Mouse (Mus musculus) spleen, postnatal 36 days (tissue): Measurements from ENCODE around the gene Hoxc10.
A peak's percentile ranks its signal among the peaks of the same experiment; 100 is the strongest.

Experiments used
- DNase-seq, 2 experiments: peaks; one replicate each; pipeline ENCODE4 v3.0.0; 2022; ENCODE audit warnings: low spot score in 2 of 2, mixed read lengths in 1 of 2

The Hoxc10 gene

DNA sequence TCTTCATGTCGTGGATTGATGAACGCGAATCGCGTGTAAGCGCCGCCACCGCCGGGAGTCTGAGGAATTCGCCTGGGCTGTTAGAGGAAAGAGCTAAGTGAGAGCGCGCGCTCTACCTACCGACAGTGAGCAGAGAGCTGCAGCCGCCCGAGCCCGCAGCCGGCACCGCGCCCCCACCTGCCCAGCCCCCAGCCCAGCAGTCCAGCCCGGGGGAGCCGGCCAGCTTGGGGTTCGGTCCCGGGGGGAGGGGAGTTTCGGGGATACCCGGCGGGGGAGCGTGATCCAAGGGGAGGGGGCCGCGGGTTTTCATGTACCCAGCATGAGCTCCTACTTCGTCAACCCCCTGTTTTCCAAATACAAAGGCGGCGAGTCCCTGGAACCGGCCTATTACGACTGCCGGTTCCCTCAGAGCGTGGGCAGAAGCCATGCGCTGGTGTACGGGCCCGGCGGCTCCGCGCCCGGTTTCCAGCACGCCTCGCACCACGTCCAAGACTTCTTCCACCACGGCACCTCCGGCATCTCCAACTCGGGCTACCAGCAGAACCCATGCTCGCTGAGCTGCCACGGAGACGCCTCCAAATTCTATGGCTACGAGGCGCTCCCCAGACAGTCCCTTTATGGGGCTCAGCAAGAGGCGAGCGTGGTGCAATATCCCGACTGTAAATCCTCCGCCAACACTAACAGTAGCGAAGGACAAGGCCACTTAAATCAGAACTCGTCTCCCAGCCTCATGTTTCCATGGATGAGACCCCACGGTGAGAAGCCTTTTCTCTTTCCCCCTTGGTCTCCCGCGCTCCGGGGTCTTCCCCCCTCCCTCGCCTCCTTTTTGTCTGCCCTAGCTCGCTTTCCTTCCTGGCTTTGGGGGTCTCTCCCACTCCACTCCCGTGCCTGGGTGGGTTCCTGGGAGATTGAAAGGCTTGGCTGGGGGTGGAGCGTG is 24.1 kb downstream of the Hoxc10 start, which contains the start of gene Hoxc8:
Gene Hoxc8, plus strand, starts transcription at position 147 of the 937 bp plus-strand sequence.
- DNase-seq = no peak

- DNase-seq = no peak
These were observed 25.2 kb downstream of the Hoxc10 start for GRCm38 (mm10) chr15:102991782-102992181.

DNA sequence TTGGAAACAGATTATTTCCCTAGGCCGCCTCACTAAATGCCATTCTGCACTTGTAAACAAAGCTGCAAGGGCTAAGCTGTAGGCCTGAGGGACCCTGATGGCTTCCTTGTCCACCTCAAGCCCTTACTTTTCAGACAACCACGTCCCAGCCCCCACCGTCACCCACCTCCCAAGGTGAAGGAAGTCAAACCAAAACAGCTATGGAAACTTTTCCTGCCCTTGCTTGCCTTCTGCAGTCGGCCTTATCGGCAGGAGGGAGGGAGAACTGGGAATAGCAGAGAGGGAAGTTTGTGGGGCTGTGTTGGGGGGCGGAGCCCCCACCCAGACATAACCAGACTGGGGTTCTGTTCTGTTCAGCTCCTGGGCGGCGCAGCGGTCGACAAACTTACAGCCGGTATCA is 25.6 kb downstream of the Hoxc10 start:
- no peak for DNase-seq

DNA sequence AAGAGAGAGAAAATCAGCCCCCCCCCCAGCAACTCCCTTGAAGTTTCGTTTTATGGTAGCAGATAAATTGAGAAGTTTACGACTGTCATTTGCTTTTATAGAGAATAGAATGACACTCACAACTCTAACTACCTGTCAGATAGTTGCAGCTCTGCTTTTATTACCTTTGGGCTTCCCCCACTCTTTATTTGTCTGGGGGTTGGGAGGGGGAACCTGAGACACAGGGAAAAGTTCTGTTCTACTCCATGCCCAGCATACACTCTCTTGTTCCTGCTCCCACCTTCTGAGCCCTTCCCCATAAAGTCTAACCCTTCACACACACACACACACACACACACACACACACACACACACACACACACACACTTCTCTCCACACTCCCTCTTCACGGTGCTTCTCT is 26.3 kb downstream of the Hoxc10 start:
- no peak for DNase-seq

GRCm38 (mm10) chr15:102996548-102996947 is 30.0 kb downstream of the Hoxc10 start:
- DNase-seq = no peak

GRCm38 (mm10) chr15:102997431-102997830 is 30.8 kb downstream of the Hoxc10 start:
- no peak for DNase-seq

GRCm38 (mm10) chr15:102997939-102998355 is 31.4 kb downstream of the Hoxc10 start, which contains the start of gene Hoxc6:
Hoxc6 (plus strand) TSS chr15:102998257.
- no peak for DNase-seq

DNA sequence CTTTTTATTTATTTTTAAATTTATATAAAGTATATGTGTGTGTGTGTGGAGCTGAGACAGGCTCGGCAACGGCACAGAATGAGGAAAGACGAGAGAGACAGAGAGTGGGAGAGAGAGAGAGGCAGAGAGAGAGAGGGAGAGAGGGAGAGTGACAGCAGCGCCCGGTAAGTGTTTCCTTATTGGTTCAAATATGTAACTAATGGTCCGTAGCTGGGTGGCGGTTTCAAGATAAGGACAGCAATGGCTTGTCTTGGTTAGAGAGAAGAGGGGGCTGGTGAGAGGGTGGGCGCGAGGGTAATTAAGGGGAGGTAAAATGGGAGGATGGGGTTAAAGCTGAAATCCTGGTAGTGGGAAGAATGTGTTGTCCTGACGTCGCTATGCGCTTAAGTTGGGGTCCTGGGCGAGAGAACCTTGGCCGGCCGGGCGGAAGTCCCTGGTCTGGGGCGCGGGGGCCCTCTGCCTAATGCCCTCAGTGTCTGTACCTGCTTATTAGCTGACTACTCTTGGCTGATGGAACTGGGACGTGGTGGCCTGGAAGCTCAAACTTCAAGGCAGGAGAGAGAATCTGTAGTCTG is 32.1 kb downstream of the Hoxc10 start:
- DNase-seq = no peak

GRCm38 (mm10) chr15:102999183-102999831 is 32.7 kb downstream of the Hoxc10 start:
- peak; percentile 41 to 43 for DNase-seq

GRCm38 (mm10) chr15:102999955-103000354 is 33.4 kb downstream of the Hoxc10 start:
- DNase-seq = no peak

- no peak for DNase-seq
These were observed 33.9 kb downstream of the Hoxc10 start for GRCm38 (mm10) chr15:103000501-103000901.

- no peak for DNase-seq
These were observed 34.8 kb downstream of the Hoxc10 start for GRCm38 (mm10) chr15:103001370-103001769.

DNA sequence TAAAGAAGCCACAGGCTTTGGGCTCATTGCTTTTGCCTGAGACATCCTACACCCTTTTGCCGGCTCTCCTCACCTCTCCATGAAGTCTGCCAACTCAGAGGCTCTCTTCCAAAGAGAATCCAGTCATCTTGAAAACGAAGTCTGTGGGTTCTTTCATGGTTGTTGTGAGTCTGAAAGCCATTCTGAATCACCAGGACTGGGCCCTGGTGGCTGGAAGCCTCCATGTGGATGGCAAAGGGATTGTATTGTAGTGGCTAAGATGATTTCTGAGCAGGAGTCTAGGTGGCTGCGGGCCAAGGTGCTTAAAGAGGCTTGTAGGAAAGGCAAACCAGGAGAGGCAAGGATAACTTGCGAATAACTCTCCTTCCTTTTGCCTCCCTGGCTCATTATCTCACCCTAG is 35.6 kb downstream of the Hoxc10 start:
- DNase-seq = no peak

- no peak for DNase-seq
These were observed 36.3 kb downstream of the Hoxc10 start for GRCm38 (mm10) chr15:103002821-103003448.

DNA sequence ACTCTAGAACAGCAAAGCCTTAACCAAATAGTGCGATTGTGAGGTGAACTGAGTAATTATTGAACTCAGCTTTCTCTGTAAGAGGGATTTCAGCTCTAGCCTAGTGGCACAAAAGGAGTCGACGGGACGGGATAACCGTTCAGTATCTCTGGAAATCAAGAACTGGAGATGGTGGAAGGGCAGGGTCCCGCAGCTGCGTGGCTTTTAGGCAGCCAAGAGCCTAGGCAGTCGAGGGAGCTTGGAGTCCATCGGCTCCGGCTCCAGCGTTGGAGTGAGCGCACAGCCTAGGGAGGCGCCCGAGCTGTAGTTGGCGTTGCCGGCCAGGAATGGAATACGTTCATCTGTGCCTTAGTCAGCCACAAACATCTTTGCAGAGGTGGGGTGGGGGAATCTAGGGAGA is 38.7 kb downstream of the Hoxc10 start:
- DNase-seq = no peak

DNA sequence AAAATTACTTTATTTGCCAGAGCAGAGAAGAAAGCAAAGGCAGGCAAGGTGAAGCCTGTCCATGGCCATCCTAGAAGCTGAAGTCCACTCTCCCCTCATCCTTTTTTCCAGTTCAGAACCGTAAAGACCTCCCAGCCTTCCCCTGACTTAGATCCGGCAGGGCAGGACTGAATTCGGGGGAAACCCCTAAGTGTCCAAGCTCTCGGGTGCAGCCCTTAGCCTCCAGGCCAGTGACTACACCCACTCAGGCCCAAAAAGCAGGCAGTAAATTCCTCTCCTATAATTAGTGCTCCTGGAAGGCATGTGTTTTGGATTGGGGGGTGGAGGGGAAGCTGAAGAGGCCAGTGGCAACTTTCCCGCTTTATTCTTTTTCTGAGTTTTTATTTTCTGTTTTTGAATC is 39.2 kb downstream of the Hoxc10 start:
- DNase-seq = no peak

- no peak for DNase-seq
These were observed 39.7 kb downstream of the Hoxc10 start for GRCm38 (mm10) chr15:103006326-103006725.

DNA sequence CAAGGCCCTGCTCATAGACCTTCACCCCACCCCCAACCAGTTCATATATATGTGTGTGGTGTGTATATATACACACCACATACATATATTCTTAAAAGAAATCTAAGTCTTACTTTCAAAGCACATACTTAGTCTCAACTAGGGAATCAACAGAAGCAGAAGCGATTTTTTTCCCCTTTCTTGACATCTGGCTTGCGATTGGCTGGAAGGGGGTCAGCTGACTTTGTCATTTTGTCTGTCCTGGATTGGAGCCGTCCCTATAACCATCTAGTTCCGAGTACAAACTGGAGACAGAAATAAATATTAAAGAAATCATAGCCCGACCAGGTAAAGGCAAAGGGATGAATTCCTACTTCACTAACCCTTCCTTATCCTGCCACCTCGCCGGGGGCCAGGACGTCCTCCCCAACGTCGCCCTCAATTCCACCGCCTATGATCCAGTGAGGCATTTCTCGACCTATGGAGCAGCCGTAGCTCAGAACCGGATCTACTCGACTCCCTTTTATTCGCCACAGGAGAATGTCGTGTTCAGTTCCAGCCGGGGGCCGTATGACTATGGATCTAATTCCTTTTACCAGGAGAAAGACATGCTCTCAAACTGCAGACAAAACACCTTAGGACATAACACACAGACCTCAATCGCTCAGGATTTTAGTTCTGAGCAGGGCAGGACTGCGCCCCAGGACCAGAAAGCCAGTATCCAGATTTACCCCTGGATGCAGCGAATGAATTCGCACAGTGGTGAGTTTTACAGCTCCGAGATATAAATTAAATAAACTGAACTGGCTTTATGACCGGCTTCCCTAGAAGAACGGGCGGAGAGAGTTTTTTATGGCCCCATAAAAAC is 42.9 kb downstream of the Hoxc10 start:
- no peak for DNase-seq

DNA sequence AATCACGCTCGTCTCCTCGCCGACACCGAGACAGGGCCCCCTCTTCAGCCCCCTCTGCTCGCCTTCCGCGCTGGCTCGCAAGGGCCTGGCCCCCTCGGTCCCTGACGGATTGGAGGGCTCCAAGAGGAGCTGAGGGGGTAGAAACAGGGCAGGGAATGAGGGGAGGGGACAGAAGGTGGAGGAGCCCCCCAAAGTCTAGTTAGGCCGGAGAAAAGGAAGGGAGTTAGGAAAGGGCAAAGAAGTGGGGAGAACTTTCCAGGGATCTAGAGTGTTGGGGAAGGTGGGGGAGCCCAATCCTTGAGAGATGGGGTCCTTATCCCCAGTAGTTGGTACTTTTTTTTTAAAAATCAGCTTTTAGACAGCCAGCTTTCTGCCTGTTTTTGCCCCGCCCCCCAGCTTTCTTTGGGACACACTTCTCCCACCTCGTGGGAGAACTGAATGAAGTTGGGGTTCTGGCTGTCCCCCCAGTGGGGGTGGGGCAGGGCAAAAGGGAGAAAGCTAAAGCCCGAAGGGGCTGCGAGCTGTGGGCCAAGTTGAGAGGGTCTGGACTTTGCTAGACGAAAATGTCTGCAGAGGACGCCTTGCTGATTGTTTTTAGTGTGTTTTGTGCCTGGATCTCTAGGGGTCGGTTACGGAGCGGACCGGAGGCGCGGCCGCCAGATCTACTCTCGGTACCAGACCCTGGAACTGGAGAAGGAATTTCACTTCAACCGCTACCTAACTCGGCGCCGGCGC is 43.7 kb downstream of the Hoxc10 start:
- no peak for DNase-seq

DNA sequence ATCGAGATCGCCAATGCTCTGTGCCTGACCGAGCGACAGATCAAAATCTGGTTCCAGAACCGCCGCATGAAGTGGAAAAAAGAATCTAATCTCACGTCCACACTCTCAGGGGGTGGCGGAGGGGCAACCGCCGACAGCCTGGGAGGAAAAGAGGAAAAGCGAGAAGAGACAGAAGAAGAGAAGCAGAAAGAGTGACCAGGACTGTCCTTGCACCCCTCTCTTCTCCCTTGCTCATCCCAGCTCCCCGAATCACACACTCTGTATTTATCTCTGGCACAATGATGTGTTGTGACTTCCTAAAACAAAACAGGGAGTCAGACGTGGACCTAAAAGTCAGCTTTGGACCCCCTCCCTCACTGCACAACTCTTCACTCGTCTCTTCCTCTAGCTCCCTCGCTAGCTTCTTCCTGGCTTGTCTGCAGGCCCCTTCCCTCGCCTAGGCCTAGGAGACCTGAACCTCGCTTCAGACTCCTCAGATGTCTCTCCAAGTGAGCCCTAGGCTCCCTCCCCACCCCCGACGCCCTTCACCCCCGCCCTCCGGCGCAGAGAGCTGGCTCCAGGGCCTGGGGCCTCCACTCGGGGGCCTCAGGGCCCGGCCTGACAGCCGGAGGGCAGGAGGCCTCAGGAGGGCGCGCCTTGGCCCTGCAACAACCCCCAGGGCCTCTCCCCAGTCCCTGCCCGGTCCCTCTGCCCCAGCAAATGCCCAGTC is 44.4 kb downstream of the Hoxc10 start:
- DNase-seq = no peak
